Mouse (Mus musculus) kidney, adult 2 months (tissue): Measurements from ENCODE around the gene Smim24.

Experiments used
- CTCF ChIP-seq: fragments of 200-500 bp; conservative IDR thresholded peaks from 2 replicates; pipeline ENCODE4 v1.5.1; 2011; ENCODE audit warnings: low read depth, mild to moderate bottlenecking, control low read depth, low read length, moderate library complexity, mixed read lengths; ENCODE audit not compliant: insufficient read depth, insufficient read length
- POLR2A ChIP-seq: fragments of 200-500 bp; IDR thresholded peaks from one replicate; pipeline ENCODE4 v1.6.1; 2011; ENCODE audit warnings: low read depth, low read length, control low read depth

GRCm38 (mm10) chr10:81349146-81349545, 43.7 kb upstream of the Smim24 start:
- TF ChIP-seq CTCF (no peak), POLR2A (no peak)
